Mouse (Mus musculus): ENCODE measurements at regions not wholly inside any gene's neighbourhood (a gene's known extent, or its start where the extent isn't known, plus 50 kb on each side); places are given as distances from the start of the nearest gene placed in this dataset.

- no peak for DNase-seq (ENCODE audit: low read depth, low spot score)
Measured at GRCm38 (mm10) chr5:54254005-54254404, 255.7 kb downstream of the Stim2 start.

- peak; percentile 63 for DNase-seq (ENCODE audit: low read depth, low spot score)
Measured at GRCm38 (mm10) chr5:54258087-54258733, 259.9 kb downstream of the Stim2 start.

- DNase-seq (ENCODE audit: low read depth, low spot score) = no peak
Measured at GRCm38 (mm10) chr5:54264867-54265434, 266.7 kb downstream of the Stim2 start.

GRCm38 (mm10) chr5:54267905-54268590, 269.7 kb downstream of the Stim2 start:
- no peak for DNase-seq (ENCODE audit: low read depth, low spot score)

GRCm38 (mm10) chr5:54279357-54279756, 281.1 kb downstream of the Stim2 start:
- no peak for DNase-seq (ENCODE audit: low read depth, low spot score)

GRCm38 (mm10) chr5:54280670-54281069, 282.4 kb downstream of the Stim2 start:
- DNase-seq (ENCODE audit: low read depth, low spot score) = peak; percentile 31

DNA sequence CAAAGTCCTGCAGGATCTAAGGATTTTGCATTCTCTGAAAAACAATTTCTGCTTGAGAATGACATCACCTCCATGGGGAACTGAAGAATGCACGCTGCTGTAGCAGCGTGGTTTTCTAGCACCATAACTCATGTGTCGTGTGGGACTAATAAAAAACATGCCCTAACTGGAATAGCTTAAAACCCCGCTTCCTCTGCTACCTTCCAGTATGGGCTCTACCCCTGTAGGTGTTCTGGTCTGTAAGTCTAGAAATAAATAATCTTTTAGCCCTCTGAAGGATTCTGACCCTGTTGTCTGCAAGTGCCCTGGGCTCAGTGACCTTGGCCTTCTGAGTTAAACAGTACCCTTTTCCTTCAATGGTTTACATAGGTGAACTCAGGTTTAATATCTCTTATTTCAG, 282.8 kb downstream of the Stim2 start:
- DNase-seq (ENCODE audit: low read depth, low spot score) = no peak

DNA sequence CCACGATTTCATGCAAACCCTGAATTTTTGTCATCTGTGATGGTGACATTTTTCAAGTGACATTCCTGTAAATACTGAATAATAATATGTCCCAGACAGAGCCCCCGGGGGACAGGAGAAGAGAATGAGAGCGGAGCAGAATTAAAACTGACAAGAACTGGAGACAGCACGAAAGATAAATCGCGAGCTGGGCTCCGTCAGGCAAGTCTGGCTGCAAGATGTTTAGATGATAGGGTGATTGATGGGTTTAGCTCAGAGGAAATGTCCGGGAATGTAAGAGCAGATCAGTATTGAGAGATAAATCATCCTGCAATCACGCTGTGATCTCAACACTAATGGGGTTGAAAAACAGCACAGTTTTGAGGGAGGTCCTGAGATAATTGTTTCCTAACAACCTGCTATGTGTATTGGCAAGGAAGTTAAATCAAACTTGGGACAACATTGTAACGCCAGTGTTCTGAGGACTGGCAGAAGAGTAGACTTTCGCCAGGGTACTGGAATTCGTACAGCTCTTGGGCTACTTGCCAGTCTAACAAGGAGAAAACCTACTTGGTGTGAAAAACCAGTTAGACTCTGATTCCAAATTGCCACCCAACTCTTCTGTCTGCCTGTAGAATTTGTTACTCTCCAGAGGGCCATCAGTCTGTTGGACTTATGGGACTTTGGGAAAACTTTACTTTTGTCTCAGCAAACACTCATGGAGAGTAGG, 292.2 kb downstream of the Stim2 start:
- no peak for DNase-seq (ENCODE audit: low read depth, low spot score)

- DNase-seq (ENCODE audit: low read depth, low spot score) = no peak
Measured at GRCm38 (mm10) chr5:54291940-54292339, 293.6 kb downstream of the Stim2 start.

GRCm38 (mm10) chr5:54313660-54314279, 315.5 kb downstream of the Stim2 start:
- DNase-seq (ENCODE audit: low read depth, low spot score) = no peak

GRCm38 (mm10) chr5:54330415-54330814, 332.1 kb downstream of the Stim2 start:
- DNase-seq (ENCODE audit: low read depth, low spot score) = no peak

- no peak for DNase-seq (ENCODE audit: low read depth, low spot score)
Measured at GRCm38 (mm10) chr5:54342976-54343375, 344.7 kb downstream of the Stim2 start.

DNA sequence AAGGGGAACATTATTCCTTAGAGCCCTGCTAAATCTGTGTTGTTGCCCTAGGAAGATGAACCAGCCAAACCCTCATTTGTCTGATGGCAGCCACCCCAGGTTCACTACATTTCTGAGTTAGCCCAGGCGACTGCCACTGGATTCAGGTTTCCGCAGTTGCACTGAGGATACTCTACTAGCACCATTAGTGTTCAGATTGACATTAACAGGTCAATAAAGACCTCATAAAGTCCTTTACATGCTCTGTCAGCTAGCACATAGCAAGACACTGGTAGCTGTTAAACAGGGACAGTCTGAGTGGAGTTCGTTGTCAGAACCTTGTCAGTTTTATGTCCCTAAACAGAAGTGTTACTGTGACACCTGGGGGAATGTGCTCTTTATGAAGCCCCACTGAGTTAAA, 345.1 kb downstream of the Stim2 start:
- DNase-seq (ENCODE audit: low read depth, low spot score) = no peak

GRCm38 (mm10) chr5:54348820-54349596, 350.7 kb downstream of the Stim2 start:
- DNase-seq (ENCODE audit: low read depth, low spot score) = no peak

DNA sequence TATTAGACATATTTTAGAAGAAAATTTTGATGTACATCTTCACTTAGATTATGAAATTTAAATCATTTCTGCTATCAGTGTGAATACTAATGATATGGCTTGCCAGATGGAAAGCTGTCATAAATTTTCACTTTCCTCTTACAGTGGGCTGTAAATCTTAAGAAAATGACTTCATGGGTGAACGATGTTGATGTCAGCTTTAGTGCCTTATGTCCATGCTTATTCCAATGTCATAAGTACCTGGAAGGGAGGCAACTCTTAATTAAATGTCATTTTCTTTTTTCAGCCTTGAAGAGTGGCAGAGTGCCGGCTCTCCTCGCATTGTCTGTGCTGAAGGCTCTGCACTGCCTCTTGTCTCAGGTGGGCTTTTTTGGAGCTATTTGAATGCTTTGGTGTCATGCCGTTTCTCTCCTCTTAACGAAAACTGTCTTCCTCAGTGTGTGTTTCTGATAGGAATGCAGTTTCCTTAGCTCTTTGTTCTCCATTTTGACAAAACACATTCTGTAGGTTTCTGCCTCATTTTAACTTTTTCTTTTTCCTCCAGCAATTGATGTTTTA, 351.6 kb downstream of the Stim2 start:
- no peak for DNase-seq (ENCODE audit: low read depth, low spot score)

GRCm38 (mm10) chr5:54356105-54356504, 357.8 kb downstream of the Stim2 start:
- DNase-seq (ENCODE audit: low read depth, low spot score) = no peak

GRCm38 (mm10) chr5:54357501-54357900, 359.2 kb downstream of the Stim2 start:
- no peak for DNase-seq (ENCODE audit: low read depth, low spot score)

DNA sequence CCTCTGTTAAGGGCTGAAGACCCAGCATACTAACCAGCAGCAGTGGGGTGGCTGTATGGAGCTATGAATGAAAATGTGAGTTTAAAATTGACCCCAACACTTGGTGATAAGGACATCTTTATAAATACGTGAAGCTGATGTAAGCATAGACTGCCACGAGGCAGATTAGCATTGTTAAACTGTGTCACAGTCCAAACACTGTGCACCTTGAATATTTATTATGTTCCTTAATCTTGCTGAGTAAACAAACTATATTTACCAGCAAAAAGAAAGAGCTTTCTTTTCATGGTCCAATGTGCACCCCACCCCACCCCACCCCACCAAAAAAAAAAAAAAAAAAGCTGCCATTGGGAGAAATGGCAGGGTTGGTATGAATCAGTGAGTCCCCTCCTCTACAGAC, 359.9 kb downstream of the Stim2 start:
- no peak for DNase-seq (ENCODE audit: low read depth, low spot score)

Measured in A20 (cell line).